Mouse (Mus musculus): ENCODE results near the gene Hyal2. TPM values are rescaled to one million over a fixed set of nuclear protein-coding genes. Genes with fewer than 3 reads are reported as not detected.

Gene Hyal2
- polyA plus RNA-seq (2012; rRNA removed), result 119 and 213 TPM in 2 replicates

DNA sequence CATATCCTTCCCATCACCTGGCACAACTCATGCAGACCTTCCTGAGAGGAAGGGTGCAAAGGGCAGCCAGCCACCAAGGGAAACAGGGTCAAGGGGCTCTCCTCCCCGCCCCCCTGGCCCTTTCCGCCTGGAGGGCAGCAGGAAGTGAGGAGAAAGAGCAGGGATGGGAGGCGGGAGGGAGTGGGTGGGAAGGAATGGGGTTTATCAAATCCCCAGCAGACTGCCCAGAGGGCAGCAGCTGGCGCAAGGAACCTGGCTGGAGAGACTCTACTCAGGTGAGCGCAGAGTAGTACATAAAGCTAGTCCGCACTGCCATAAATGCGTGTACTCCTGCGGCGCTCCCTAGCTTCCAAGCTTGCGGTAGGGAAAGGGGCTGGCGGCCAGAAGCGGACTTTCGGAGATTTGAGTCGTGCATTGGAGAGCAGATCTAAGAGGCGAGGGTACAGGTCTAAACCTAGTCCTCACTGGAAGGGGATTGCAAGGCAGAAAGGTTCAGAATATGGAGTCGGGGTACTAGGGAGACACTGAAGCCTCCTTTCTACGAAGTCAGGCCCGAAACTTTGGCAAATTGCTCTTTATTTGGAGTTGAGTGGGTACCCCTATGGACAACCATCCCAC lies at the start of gene Hyal2:
TSS of gene Hyal2 (plus strand) at position 244 of the 618 bp plus-strand sequence.
- Histone ChIP-seq H3K27ac (ENCODE audit: insufficient read depth, low read depth, low read length) (peak within 1 kb of the TSS; percentile 99), H3K27me3 (ENCODE audit: control insufficient read depth, insufficient read depth, low read length) (no peaks in the 10 kb centered on the region), H3K36me3 (ENCODE audit: control insufficient read depth, insufficient read depth, low read length) (peaks cover 15% of the 10 kb centered on the region), H3K4me1 (ENCODE audit: control insufficient read depth, insufficient read depth, insufficient read length, low read length) (peaks cover 39% of the 10 kb centered on the region), H3K4me3 (ENCODE audit: low read depth, low read length) (peak within 1 kb of the TSS; percentile 89)
- 13% methylated on average over 18 of the region's 18 CpGs for WGBS
- TF ChIP-seq CTCF (IDR thresholded peaks at IDR 0.05; ENCODE audit: extremely low read depth, insufficient read length, insufficient replicate concordance, low read depth, low read length) (no peak), POLR2A (IDR thresholded peaks at IDR 0.05; ENCODE audit: low read depth, low read length) (peak; percentile 31; the same call in 1 of the 2 replicates)

DNA sequence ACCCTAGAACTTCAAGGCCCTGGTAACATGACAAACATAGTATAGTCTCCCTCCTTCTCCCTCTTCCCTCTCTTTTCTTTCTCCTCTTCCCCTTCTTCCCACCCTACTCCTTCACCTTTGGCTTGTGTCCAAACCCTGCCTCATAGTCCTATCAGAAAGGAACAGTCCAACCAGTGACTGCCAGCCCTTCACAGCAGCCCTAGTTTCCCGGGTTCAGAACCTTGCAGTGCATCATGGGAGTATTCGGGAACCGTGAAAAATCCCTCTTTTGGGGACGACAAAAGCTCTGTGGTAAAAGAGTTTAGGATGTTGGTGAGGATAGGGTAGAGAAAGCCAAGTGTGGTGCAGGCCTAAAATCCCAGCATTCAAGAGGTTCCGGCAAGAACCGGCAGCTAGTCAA lies 47.4 kb upstream of the Hyal2 start:
- 70% methylated on average over 6 of the region's 6 CpGs for WGBS
- peaks cover 16% of the 10 kb centered on the region for H3K4me1 ChIP-seq (ENCODE audit: control insufficient read depth, insufficient read depth, insufficient read length, low read length)
- no peak overlapping the region for H3K27ac ChIP-seq (ENCODE audit: insufficient read depth, low read depth, low read length)
- no peak overlapping the region for H3K4me3 ChIP-seq (ENCODE audit: low read depth, low read length)
- no peaks in the 10 kb centered on the region for H3K36me3 ChIP-seq (ENCODE audit: control insufficient read depth, insufficient read depth, low read length)
- no peaks in the 10 kb centered on the region for H3K27me3 ChIP-seq (ENCODE audit: control insufficient read depth, insufficient read depth, low read length)
- TF ChIP-seq CTCF (IDR thresholded peaks at IDR 0.05; ENCODE audit: extremely low read depth, insufficient read length, insufficient replicate concordance, low read depth, low read length) (no peak), POLR2A (IDR thresholded peaks at IDR 0.05; ENCODE audit: low read depth, low read length) (no peak)

DNA sequence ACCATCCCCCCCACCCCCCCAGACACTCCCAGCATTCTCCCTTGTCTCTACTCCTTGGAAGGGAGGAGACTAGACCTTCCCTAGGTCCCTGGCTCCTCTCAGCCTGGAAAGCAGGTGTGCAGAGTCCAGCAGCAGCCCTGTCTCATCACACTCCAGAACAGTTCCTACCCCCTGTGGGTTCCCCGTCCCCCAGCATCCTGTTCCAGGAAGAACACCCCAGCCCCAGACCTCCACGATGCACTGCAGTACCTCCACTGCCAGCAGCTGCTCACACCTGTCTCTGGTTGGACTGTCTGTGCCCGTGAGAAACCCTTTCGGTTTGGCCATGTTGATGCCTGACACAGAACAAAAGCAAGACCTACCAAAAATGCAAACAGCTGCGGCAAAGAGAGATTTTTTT lies 46.6 kb upstream of the Hyal2 start:
- WGBS, result 48% methylated on average over 5 of the region's 5 CpGs
- H3K36me3 ChIP-seq (ENCODE audit: control insufficient read depth, insufficient read depth, low read length), result no peaks in the 10 kb centered on the region
- H3K27ac ChIP-seq (ENCODE audit: insufficient read depth, low read depth, low read length), result no peak overlapping the region

DNA sequence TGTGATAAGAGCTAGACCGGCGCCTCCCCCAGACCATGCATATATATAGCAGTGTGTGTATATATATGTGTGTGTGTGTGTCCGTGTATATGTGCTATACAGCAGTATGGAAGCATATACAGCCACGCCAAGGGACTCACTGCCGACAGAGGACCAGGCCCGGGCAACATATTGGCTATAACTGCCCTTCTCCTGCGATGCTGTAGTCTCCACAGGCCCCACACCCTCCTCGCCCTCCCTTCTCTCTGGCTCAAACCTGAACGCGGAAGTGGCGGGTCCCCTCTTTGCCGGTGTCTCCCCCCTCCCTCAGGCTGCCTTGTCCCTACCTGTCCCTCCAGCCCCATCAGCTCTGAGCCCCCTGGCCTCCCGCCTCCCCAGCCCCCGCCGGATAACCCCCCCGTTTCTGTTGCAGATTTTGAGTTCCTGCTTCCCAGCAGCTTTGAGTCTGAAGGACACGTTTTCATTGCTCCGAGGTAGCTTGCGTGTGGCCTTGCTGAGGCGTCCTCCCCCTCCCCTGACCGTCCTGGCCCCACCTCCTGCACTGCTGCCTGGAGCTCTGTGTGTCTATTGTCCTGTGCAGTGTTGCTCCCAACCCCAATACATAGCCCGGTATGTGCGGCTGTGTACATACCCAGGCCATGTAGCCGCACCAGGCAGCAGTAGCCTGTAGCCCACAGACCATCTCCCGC lies 45.9 kb upstream of the Hyal2 start:
- H3K36me3 ChIP-seq (ENCODE audit: control insufficient read depth, insufficient read depth, low read length), result no peaks in the 10 kb centered on the region
- peaks cover 24% of the 10 kb centered on the region for H3K4me1 ChIP-seq (ENCODE audit: control insufficient read depth, insufficient read depth, insufficient read length, low read length)
- 18% methylated on average over 25 of the region's 25 CpGs for WGBS
- H3K27ac ChIP-seq (ENCODE audit: insufficient read depth, low read depth, low read length), result no peak overlapping the region
- TF ChIP-seq CTCF (IDR thresholded peaks at IDR 0.05; ENCODE audit: extremely low read depth, insufficient read length, insufficient replicate concordance, low read depth, low read length), result no peak
- TF ChIP-seq POLR2A (IDR thresholded peaks at IDR 0.05; ENCODE audit: low read depth, low read length), result no peak
- peak overlapping the region; percentile 10 for H3K4me3 ChIP-seq (ENCODE audit: low read depth, low read length)
- H3K27me3 ChIP-seq (ENCODE audit: control insufficient read depth, insufficient read depth, low read length), result peaks cover 6% of the 10 kb centered on the region

More for the DNA sequence above, 46.6 kb upstream of the Hyal2 start:
- TF ChIP-seq POLR2A (IDR thresholded peaks at IDR 0.05; ENCODE audit: low read depth, low read length) (no peak), CTCF (IDR thresholded peaks at IDR 0.05; ENCODE audit: extremely low read depth, insufficient read length, insufficient replicate concordance, low read depth, low read length) (no peak)
- no peak overlapping the region for H3K4me3 ChIP-seq (ENCODE audit: low read depth, low read length)
- peaks cover 17% of the 10 kb centered on the region for H3K4me1 ChIP-seq (ENCODE audit: control insufficient read depth, insufficient read depth, insufficient read length, low read length)
- 0 out of 2 replicates have a peak, but pooled peaks cover under 1% of the 10 kb centered on the region for H3K27me3 ChIP-seq (ENCODE audit: control insufficient read depth, insufficient read depth, low read length)

DNA sequence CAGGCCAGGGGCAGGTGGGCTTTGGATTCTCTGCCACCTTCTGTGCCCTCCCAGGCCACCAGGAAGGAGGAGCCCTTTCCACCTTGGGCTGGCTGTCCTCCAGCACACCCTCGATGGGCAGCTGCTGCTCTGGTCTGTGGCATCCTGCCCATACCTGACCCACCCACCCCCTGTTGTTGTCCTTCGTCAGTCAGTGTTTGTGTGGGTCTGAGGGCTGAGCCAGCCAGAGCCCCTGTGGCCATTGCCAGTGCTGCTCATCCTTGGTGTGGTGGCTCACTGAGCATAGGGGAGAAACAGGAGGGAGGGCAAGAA lies 45.4 kb upstream of the Hyal2 start:
- Histone ChIP-seq H3K27me3 (ENCODE audit: control insufficient read depth, insufficient read depth, low read length) (peaks cover 11% of the 10 kb centered on the region), H3K4me3 (ENCODE audit: low read depth, low read length) (no peak overlapping the region), H3K36me3 (ENCODE audit: control insufficient read depth, insufficient read depth, low read length) (no peaks in the 10 kb centered on the region), H3K27ac (ENCODE audit: insufficient read depth, low read depth, low read length) (no peak overlapping the region), H3K4me1 (ENCODE audit: control insufficient read depth, insufficient read depth, insufficient read length, low read length) (peaks cover 27% of the 10 kb centered on the region)
- TF ChIP-seq CTCF (IDR thresholded peaks at IDR 0.05; ENCODE audit: extremely low read depth, insufficient read length, insufficient replicate concordance, low read depth, low read length), result no peak
- TF ChIP-seq POLR2A (IDR thresholded peaks at IDR 0.05; ENCODE audit: low read depth, low read length), result no peak
- 7% methylated on average over 2 of the region's 2 CpGs for WGBS

DNA sequence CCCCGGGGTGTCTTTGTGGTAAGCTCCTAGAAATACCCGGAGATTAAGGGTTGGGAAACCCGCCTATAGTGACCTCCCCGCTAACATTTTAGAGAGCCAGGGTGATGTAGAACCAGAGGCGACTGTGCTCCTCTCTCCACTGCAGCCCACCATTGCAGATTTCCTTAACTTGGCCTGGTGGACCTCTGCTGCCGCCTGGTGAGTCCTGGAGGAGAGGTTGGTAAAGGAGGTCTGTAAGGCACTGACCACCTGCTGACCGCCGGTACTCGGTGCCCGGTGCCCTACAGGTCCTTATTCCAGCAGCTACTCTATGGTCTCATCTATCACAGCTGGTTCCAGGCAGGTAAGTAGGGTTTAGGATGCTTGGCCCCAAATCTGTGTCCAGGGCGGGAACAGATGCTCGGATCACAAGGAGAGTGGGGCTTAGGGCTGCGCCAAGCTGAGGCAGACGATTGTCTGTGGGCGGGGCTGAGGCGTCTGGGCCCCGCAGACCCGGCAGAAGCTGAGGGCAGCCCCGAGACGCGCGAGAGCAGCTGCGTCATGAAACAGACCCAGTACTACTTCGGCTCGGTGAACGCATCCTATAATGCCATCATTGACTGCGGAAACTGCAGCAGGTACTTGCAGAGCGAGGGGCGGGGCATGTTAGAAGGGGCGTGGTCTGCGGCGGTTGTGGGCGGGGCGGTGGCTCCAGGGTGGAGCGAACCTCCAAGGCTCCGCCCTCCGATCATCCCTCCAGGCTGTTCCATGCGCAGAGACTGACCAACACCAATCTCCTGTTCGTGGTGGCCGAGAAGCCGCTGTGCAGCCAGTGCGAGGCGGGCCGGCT lies 41.3 kb upstream of the Hyal2 start:
- Histone ChIP-seq H3K4me1 (ENCODE audit: control insufficient read depth, insufficient read depth, insufficient read length, low read length) (peaks cover 27% of the 10 kb centered on the region), H3K27me3 (ENCODE audit: control insufficient read depth, insufficient read depth, low read length) (peaks cover 15% of the 10 kb centered on the region), H3K27ac (ENCODE audit: insufficient read depth, low read depth, low read length) (no peak overlapping the region), H3K36me3 (ENCODE audit: control insufficient read depth, insufficient read depth, low read length) (no peaks in the 10 kb centered on the region), H3K4me3 (ENCODE audit: low read depth, low read length) (peak overlapping the region; percentile 54)
- TF ChIP-seq CTCF (IDR thresholded peaks at IDR 0.05; ENCODE audit: extremely low read depth, insufficient read length, insufficient replicate concordance, low read depth, low read length) (no peak), POLR2A (IDR thresholded peaks at IDR 0.05; ENCODE audit: low read depth, low read length) (no peak)
- 8% methylated on average over 44 of the region's 44 CpGs for WGBS
